Mouse (Mus musculus) kidney, adult 18-20 months (tissue): ENCODE data around the gene Tbl2.

ENCODE experiments used
- DNase-seq: peaks from one replicate; pipeline ENCODE4 v3.0.0; 2021

Tbl2 gene

GRCm38 (mm10) chr5:135149053-135149819 is at the start of gene Tbl2:
Gene Tbl2 (plus strand): TSS chr5:135149657.
- peak; percentile 99 for DNase-seq

DNA sequence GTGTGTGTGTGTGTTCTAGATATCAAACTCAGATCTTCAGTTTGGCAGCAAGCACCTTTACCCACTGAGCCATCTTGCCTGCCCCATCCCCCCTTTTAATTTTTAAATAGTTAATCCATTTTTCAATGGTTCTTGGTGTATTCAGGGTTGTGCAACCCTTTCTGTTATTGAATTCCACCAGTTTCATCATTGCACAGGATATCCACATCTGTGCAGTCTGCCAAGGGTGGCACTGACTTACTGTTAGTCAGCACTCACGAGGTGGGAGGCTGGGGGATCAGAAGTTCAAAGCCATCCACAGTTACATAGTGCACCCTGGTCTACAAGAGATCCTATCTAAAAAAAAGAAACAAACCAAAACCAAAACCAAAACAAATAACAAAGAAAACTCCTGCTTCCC is 48.5 kb upstream of the Tbl2 start:
- no peak for DNase-seq

DNA sequence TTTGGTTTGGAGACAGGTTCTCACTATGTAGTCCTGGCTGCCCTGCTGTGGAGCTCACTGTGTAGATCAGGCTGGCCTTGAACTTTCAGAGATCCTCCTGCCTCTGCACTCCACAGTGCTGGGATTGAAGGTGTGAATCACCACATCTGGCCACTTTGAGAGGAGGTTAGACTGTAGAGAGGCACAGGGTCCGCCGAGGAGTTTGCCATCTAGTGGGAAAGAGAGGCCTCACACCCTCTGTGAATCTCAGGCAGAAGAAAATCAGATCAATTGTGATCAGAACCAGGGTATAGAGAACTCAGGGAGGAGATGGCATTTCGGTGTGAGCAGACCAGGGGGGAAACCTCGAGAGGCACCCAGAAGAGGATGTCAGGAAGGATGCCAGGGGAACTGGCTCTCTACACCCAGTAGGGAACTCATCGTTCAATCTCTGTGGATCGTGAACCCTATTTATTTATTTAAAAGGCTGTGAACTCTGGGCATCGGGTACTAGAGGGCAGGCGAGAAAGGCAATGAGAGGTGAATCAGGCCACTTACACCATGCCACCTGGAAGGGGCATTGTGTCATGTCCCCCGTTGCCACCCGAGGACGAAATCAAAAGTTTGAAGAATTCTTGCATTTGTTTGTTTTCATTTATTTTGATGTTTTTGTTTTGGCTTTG is 45.3 kb upstream of the Tbl2 start:
- peak; percentile 36 for DNase-seq

DNA sequence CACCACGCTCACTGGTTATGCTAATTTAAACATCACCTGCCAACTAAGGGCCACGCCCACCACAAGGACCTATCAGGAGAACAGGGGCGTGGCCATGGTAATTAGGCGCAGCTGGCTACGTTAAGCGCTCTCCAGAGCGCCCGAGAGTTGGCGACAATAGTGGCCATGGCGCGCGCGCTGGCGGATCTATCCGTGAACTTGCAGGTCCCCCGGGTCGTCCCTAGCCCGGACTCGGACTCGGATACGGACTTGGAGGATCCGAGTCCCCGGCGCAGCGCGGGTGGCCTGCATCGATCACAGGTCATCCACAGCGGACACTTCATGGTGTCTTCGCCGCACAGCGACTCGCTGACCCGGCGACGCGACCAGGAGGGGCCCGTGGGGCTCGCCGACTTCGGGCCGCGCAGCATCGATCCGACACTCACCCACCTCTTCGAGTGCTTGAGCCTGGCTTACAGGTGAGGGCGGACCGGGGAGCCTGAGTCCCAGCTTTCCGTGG is 42.6 kb upstream of the Tbl2 start:
- peak; percentile 93 for DNase-seq

- DNase-seq: peak; percentile 91
Measured at GRCm38 (mm10) chr5:135107521-135108501, 41.6 kb upstream of the Tbl2 start.

DNA sequence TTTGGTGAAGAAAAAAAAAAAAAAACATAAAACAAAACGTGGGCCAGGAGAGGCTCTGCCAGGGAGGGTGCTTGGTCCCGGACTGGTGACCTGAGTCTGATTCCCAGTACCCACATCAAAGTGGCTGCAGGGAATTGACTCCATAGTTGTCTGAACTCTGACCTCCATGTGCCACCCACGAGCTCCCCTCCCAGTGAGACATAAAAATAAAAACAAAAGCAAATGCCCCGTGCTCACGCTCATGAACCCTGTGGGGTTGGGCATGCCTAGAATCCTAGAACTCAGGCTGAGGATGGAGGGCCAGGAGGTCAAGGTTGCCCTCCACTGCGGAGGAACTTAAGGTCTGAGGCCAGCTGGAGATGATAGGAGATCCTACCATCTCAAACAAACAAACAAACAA is 40.4 kb upstream of the Tbl2 start:
- DNase-seq: peak; percentile 60

DNA sequence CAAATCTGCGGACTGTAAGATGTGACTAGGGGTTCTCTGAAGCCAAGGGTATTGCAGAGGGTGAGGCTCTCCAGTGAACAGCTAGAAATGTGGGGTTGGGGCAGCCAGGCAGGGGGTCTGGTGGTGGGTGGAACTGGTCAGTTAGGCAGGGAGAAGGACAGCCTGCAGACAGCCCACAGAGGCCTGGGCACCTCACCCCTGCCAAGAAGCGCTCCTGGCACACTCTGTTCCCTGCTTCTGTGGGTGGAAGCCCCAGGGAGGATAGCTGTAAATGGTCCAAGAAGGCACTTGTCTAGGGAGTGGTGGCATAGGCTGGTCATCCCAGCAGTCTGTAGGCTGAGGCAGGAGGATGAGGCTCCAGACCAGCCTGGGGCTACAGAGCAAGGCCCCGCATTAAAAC is 40.0 kb upstream of the Tbl2 start:
- DNase-seq: peak; percentile 58

- DNase-seq: peak; percentile 56
Measured at GRCm38 (mm10) chr5:135109976-135110375, 39.5 kb upstream of the Tbl2 start.

DNA sequence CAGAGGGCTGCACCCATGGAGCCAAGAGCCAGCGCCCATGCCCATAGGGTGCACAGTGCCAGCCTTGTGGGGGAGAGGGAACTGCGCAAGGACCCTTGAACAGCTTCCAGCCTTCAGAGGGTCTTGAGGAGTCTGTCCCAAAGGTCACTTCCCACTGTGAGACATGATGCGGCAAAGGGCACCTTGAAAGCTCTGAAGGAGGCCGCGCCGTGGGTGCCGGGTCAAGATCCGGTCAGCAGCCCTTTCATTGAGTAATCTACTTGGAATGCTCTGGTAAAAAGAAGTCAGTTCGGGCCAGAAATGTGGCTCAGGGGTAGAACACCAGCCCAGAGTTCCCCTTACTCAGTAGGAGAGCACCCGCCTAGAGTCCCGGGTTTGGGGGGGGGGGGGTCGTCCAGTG is 35.7 kb upstream of the Tbl2 start:
- DNase-seq: peak; percentile 55

DNA sequence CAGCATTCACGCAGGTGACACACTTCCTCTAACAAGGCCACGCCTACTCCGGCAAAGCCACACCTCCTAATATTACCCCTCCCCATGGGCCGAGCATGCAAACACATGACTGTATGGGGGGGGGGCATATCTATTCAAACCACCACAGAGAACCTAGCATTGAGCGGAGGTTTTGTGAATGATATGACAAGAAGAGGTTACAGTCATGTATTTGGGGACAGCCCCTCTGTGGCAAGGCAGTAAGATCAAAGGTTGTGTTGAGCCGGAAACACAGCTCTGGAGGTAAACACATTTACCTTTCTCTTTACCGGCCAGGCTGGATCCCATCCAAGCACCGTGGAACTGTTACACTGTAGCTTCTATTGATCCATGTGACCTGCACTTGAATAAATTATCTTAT is 34.2 kb upstream of the Tbl2 start:
- no peak for DNase-seq

DNA sequence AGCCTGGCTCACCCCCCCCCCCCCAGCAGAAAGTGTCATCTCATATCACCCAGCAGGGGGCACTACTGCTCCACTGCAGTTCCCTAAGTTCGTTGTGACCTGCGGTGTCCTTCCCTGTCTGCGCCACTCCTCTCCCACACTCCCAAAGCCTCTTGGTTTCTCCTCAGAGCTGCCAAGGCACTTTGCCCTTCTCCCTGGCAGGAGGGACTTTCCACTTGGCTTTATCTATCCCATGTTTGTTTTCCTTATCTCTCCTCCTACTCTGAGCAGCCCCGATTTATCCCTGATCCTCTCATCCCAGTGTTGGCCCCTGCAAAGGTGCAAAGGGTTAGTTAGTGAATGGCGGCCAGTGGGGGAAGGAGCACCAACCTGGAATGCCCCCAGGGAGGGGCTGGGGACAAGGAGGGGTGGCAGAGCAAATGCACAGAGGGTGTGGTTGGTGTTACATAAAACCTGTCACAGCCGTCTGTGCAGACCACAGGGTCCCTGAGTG is 30.8 kb upstream of the Tbl2 start:
- DNase-seq: peak; percentile 64

DNA sequence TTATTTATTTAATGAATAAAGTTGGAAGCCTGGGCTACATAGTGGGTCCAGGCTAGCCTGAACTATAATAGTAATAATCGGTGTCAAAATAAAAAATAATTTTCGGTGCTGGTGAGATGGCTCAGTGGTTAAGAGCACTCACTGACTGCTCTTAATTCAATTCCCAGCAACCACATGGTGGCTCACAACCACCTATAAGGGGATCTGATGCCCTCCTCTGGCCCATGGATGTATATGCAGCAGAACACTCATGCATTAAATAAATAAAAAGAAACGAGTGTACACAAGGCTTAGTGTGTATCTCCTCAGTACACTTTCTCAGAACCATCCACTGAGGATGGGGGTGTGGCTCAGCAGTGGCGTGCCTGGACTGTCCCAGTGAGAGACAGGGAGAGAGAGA is 28.7 kb upstream of the Tbl2 start:
- DNase-seq: no peak

DNA sequence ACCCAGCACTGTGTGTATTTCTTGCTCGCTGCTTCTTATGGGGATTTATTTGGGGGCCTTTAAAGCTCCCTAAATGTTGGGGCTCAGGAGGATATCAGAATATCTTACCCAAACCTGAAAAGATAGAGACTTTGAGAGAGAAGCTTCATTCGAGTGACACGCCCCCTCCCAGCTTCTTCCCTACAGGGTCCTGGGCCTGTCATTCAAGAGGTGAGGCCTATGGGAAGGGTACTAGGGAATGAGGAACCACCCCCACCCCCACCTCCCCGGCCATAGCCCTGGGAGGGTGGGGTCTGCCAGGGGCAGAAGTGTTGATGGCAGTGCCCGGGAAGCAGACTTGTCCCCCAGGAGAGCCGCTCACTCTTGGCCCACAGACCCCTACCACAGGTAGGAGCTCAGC is 23.3 kb upstream of the Tbl2 start:
- no peak for DNase-seq

DNA sequence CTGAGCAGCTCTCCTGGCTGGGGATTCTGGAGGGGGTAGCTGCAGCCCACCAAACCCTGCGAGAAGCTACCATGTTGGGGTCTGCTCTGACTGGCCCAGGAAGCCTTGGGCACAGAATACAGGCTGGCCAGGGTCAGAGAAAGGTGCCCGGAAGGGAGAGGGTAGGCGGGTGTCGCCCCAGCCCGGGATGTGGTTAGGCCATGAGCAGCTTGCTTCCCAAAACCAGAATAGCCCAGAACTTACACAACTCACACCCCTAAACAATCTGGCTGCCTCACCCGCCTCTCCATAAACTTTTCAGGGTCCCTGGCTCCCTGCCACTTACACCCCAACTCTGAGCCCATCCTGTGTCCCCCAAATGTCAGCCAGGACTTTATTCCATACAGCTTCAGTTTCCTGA is 21.8 kb upstream of the Tbl2 start:
- no peak for DNase-seq

DNA sequence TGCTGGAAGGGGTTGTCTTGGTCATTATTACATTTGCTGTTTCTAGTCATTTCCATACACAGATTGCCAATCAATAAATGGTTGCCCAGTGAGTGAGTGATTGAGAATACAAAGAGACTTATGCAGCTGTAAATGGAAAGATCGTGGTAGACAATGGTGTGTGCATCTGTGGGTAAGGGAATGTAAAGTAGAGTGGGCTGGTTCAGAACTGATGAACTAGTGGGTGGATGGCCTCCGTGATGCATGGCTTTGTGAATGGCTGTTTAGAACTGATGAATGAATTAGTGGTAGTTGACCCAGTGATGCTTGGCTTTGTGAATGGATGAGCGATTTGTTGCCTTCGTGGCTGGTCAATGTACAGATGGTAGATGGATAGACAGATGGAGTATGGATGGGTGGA is 19.7 kb upstream of the Tbl2 start:
- no peak for DNase-seq

GRCm38 (mm10) chr5:135133736-135134405 is 15.6 kb upstream of the Tbl2 start:
- peak; percentile 41 for DNase-seq

GRCm38 (mm10) chr5:135134534-135134933 is 14.9 kb upstream of the Tbl2 start:
- DNase-seq: peak; percentile 19

DNA sequence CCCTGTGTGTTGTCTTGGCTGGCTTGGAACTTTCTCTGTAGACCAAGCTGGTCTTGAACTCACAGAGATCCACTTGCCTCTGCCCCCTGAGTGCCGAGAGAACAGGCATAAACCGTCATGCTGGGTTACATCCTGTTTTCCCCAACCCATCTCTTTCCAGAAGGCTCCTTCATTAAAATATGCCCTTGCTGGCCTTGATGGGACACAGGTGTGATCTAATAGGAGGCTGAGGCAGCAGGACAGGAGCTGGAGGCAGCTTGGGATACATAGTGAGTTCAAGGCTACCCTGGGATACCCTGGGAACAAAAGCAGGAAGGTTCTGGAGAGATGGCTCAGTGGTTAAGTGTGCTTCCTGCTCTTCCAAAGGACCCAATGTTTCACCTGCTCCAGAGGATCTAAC is 9.6 kb upstream of the Tbl2 start:
- DNase-seq: no peak

- DNase-seq: no peak
Measured at GRCm38 (mm10) chr5:135144469-135144868, 5.0 kb upstream of the Tbl2 start.

DNA sequence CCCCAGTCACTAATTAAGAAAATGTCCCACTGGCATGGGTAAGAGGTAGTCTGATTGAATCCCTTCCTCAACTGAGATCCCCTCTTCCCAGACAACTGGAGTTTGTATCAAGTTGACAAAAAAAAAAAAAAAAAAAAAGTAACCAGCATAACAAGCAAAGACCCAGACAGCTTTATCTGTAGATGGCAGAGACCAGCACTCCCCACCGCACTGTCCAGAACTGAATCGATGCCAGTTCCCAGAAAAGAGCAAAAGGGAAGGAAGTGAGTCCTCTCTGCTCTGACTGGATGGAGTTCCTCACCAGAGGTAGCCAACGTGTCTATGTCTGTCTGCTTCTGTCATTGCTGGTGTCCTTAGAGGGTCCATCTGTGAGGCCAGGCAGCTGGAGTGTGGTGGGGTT is 3.9 kb upstream of the Tbl2 start:
- no peak for DNase-seq

- no peak for DNase-seq
Measured at GRCm38 (mm10) chr5:135145955-135146354, 3.5 kb upstream of the Tbl2 start.

DNA sequence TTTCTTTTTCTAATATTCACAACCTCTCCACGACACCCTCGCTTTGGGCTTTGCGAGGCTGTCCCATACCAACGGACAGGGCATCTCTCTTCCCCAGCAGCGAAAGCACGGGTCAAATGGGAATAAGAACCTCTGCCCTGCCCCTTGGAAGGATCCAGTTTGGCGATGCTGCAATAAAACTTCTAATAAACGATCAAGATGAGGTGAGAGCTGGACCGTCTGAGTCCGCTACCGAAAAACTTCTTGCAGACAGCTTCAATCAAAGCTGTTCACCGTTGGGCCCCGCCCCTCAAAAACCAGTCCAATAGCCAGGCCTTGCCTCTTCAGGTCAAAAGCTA is 773 bp upstream of the Tbl2 start:
- no peak for DNase-seq

DNA sequence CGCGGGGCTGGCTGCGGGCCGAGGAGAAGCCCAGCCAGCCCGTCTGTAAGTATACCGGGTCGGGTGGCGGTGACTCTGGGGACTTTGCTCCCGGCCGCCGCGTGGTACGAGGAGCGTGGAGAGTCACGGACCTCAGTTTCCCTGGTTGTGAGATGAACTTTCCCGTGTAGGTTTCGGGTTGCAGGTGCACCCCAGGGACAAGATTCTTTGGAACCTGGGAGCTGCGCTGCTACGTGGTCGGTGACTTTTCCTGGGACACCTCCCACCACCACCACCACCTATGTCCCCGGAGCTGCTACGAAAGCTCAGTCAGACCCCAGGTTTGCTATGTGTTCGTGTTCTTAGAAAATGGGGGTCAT is 342 bp downstream of the Tbl2 start:
- no peak for DNase-seq
